Mouse (Mus musculus) lung, adult 2 months (tissue): ENCODE measurements at regions not wholly inside any gene's neighbourhood (a gene's known extent, or its start where the extent isn't known, plus 50 kb on each side); places are given as distances from the start of the nearest gene placed in this dataset.

Source experiments
- DNase-seq: peaks from one replicate; pipeline ENCODE4 v3.0.0; 2022
- H3K4me1 ChIP-seq: fragments of 200-500 bp; 2 replicates; pipeline ENCODE4 v1.6.1; 2011; ENCODE audit warnings: low read length; ENCODE audit not compliant: control insufficient read depth, insufficient read depth
- H3K4me3 ChIP-seq: fragments of 200-500 bp; replicated peaks from 2 replicates; pipeline ENCODE3; 2011; ENCODE audit warnings: low read depth, mild to moderate bottlenecking, control low read depth, low read length; ENCODE audit errors: extremely low read depth
- CTCF ChIP-seq: fragments of 200-500 bp; IDR thresholded peaks from 2 replicates; pipeline ENCODE4 v1.5.1; 2011; ENCODE audit warnings: mild to moderate bottlenecking, low read length, control low read depth; ENCODE audit not compliant: insufficient read depth
- POLR2A ChIP-seq: fragments of 200-500 bp; IDR thresholded peaks from 2 replicates; pipeline ENCODE4 v1.6.1; 2011; ENCODE audit warnings: low read depth, mild to moderate bottlenecking, control low read depth, low read length, borderline replicate concordance; ENCODE audit errors: extremely low read depth
- WGBS: fragments of 180-500 bp; shearing (Covaris S2); methylation state at CpG from one replicate; pipeline ENCODE4 v1.1.7; 2018; 5-methylcytosine and 5-hydroxymethylcytosine counted together

- WGBS = 73% methylated on average over 5 of the region's 5 CpGs
- no peak for DNase-seq
- Histone ChIP-seq H3K4me3 (no peak overlapping the region), H3K4me1 (no peaks in the 10 kb centered on the region)
- TF ChIP-seq POLR2A (no peak), CTCF (no peak)
These were observed 337.7 kb downstream of the Prdm2 start for GRCm38 (mm10) chr4:142875105-142875504.

GRCm38 (mm10) chr4:142866341-142866740 lies 346.5 kb downstream of the Prdm2 start:
- Histone ChIP-seq H3K4me1 (no peaks in the 10 kb centered on the region), H3K4me3 (no peak overlapping the region)
- 82% methylated on average over 7 of the region's 7 CpGs for WGBS
- TF ChIP-seq CTCF (no peak), POLR2A (no peak)
- no peak for DNase-seq

GRCm38 (mm10) chr4:142865593-142865992 lies 347.2 kb downstream of the Prdm2 start:
- Histone ChIP-seq H3K4me1 (no peaks in the 10 kb centered on the region), H3K4me3 (no peak overlapping the region)
- TF ChIP-seq POLR2A (no peak), CTCF (no peak)
- DNase-seq = no peak
- WGBS = 85% methylated on average over 2 of the region's 2 CpGs

- Histone ChIP-seq H3K4me3 (no peak overlapping the region), H3K4me1 (no peaks in the 10 kb centered on the region)
- TF ChIP-seq POLR2A = no peak
- no peak for TF ChIP-seq CTCF
- 64% methylated on average over 5 of the region's 5 CpGs for WGBS
- no peak for DNase-seq
These were observed 348.9 kb downstream of the Prdm2 start for GRCm38 (mm10) chr4:142863939-142864338.

- DNase-seq = no peak
- H3K4me1 ChIP-seq = no peaks in the 10 kb centered on the region
- no peak overlapping the region for H3K4me3 ChIP-seq
- TF ChIP-seq CTCF = no peak
- no peak for TF ChIP-seq POLR2A
- WGBS = 69% methylated on average over 3 of the region's 3 CpGs
These were observed 352.4 kb downstream of the Prdm2 start for GRCm38 (mm10) chr4:142860441-142860840.

GRCm38 (mm10) chr4:142856626-142857025 lies 356.2 kb downstream of the Prdm2 start:
- TF ChIP-seq CTCF (no peak), POLR2A (no peak)

GRCm38 (mm10) chr4:142855635-142856034 lies 357.2 kb downstream of the Prdm2 start:
- WGBS = 82% methylated on average over 6 of the region's 6 CpGs

More at GRCm38 (mm10) chr4:142856626-142857025, 356.2 kb downstream of the Prdm2 start:
- 45% methylated on average over 6 of the region's 6 CpGs for WGBS
- Histone ChIP-seq H3K4me3 (no peak overlapping the region), H3K4me1 (no peaks in the 10 kb centered on the region)
- no peak for DNase-seq

GRCm38 (mm10) chr4:142853924-142854323 lies 358.9 kb downstream of the Prdm2 start:
- no peak for TF ChIP-seq CTCF
- TF ChIP-seq POLR2A = no peak
- no peak for DNase-seq
- H3K4me1 ChIP-seq = no peaks in the 10 kb centered on the region
- H3K4me3 ChIP-seq = no peak overlapping the region
- 69% methylated on average over 15 of the region's 15 CpGs for WGBS

More at GRCm38 (mm10) chr4:142855635-142856034, 357.2 kb downstream of the Prdm2 start:
- Histone ChIP-seq H3K4me3 (no peak overlapping the region), H3K4me1 (no peaks in the 10 kb centered on the region)
- DNase-seq = no peak
- TF ChIP-seq POLR2A (no peak), CTCF (no peak)

- TF ChIP-seq CTCF (no peak), POLR2A (no peak)
- Histone ChIP-seq H3K4me3 (no peak overlapping the region), H3K4me1 (no peaks in the 10 kb centered on the region)
- no peak for DNase-seq
- whole genome bisulfite sequencing = 28% methylated on average over 6 of the region's 6 CpGs
These were observed 367.6 kb downstream of the Prdm2 start for GRCm38 (mm10) chr4:142845066-142845696.

- H3K4me1 ChIP-seq = no peaks in the 10 kb centered on the region; the same call in 1 of the 2 replicates
- no peak overlapping the region for H3K4me3 ChIP-seq
- 51% methylated on average over 4 of the region's 4 CpGs for WGBS
- TF ChIP-seq CTCF (no peak), POLR2A (no peak)
- no peak for DNase-seq
These were observed 373.3 kb downstream of the Prdm2 start for GRCm38 (mm10) chr4:142839540-142839939.
